Mouse (Mus musculus) embryo, embryonic 10 days (tissue): Measurements from ENCODE around the gene Mlxip.

Source experiments
- DNase-seq: peaks from one replicate; pipeline ENCODE4 v3.0.0-alpha.2; 2015; ENCODE audit warnings: low spot score

Mlxip gene

GRCm38 (mm10) chr5:123432305-123432874, 37.8 kb downstream of the Mlxip start:
- no peak for DNase-seq

GRCm38 (mm10) chr5:123436071-123436779, 41.6 kb downstream of the Mlxip start:
- no peak for DNase-seq

DNA sequence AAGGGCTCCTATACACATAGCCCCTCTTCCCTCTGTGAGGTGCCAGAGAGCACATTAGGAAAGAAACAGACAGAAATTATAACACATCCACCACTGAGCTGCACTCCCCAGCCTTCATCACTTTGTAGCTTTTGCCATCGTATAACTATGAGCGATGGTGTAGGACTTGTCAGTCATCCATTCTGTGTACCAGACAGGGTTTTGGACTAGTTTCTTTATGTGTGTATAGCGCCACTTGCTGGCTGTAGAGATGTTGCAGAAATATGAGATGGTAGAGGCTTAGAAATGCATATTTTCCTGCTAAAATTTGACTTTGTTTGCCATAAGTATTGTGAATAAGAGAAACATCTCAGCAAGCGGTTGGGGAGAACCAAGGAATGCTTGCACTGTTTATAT, 42.2 kb downstream of the Mlxip start:
- peak; percentile 66 for DNase-seq

- DNase-seq, result no peak
Measured at GRCm38 (mm10) chr5:123438381-123438780, 43.8 kb downstream of the Mlxip start.

- DNase-seq, result no peak
Measured at GRCm38 (mm10) chr5:123439312-123439711, 44.7 kb downstream of the Mlxip start.

- peak; percentile 49 for DNase-seq
Measured at GRCm38 (mm10) chr5:123439941-123440340, 45.3 kb downstream of the Mlxip start.

DNA sequence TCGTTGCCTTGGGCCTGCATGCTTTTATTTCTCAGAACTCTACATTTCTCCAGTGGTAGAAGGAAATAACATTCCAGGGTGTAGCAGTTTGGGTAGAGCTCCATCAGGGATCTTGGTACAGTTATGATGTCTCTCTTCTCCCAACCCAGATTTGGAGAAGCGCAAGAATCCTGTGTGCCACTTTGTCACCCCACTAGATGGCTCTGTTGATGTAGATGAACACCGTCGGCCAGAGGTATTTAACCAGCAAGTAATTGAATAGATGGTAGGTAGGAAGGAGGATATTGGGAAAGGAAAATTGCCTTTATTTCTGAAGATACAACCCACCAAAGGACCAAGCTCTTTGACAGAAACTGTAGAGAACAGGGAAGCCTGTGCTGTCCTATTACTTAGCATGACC, 46.1 kb downstream of the Mlxip start:
- peak; percentile 21 for DNase-seq

GRCm38 (mm10) chr5:123442283-123442682, 47.7 kb downstream of the Mlxip start:
- no peak for DNase-seq

- peak; percentile 80 for DNase-seq
Measured at GRCm38 (mm10) chr5:123444069-123444468, 49.5 kb downstream of the Mlxip start.

- DNase-seq, result no peak
Measured at GRCm38 (mm10) chr5:123444849-123445334, 50.3 kb downstream of the Mlxip start.

- DNase-seq, result no peak
Measured at GRCm38 (mm10) chr5:123451886-123452285, 57.3 kb downstream of the Mlxip start.

- no peak for DNase-seq
Measured at GRCm38 (mm10) chr5:123461420-123461819, 66.8 kb downstream of the Mlxip start.

DNA sequence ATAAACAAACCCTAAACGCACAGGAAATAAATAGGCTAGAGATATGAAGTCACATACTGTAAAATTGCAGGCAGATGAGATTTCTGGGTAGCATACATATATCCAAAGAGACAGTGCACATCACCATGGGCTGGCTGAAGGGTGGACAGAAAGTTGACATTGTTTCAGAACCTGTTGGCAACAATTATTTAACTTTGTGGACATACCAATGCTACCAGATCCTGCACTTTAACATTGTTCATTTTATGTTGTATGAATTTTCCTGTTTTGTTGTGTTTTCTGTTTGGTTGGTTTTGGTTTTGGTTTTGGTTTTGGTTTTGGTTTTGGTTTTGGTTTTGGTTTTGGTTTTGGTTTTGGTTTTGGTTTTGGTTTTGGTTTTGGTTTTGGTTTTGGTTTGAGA, 70.0 kb downstream of the Mlxip start:
- DNase-seq, result no peak

DNA sequence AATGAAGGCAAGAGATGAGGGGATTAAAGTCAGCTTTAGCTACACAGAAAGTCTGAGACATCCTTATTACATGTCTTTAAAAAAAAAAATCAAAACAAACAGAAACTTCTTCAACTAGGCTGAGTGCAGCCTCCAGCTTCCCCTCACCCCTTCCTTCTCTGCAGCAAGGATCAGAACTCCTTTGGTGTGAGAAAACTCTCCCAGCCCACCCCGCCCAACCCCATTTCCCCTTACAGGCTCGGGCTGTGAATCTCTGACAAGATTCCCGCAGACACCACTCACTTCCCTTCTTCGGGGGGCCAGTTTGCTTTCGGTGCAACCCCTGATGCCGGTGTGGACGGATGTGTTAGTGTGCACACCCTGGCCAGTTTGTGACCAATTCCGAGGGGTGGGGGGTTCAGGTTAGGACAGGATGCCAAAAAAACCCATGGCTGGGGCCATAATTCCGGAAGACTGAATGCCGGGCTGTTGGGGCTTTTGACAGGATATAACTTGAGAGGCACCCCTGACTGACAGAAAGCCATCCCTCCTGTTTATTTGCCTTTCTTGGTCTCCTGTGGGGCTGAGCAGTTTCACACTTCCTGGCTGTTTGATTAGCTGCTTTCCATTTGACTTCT, 76.3 kb downstream of the Mlxip start:
- peak; percentile 16 for DNase-seq

DNA sequence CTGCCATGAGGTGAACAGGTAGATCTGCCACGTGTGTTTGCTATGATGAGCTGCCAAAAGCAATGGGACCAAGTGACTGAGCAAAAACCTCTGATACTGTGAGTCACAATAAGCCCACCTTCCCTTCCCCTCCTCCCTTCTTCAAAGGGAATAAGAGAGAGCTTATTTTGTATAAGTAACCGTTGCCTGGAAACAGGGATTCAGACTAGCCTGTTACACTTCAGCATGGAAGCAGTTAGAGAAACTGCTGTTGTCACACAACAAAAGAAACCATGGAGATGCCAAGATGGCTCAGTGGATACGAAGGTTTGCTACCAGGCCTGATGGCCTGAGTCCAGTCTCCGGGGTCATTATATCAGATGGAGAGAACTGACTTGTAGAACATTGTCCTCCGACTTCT, 79.2 kb downstream of the Mlxip start:
- DNase-seq, result no peak

DNA sequence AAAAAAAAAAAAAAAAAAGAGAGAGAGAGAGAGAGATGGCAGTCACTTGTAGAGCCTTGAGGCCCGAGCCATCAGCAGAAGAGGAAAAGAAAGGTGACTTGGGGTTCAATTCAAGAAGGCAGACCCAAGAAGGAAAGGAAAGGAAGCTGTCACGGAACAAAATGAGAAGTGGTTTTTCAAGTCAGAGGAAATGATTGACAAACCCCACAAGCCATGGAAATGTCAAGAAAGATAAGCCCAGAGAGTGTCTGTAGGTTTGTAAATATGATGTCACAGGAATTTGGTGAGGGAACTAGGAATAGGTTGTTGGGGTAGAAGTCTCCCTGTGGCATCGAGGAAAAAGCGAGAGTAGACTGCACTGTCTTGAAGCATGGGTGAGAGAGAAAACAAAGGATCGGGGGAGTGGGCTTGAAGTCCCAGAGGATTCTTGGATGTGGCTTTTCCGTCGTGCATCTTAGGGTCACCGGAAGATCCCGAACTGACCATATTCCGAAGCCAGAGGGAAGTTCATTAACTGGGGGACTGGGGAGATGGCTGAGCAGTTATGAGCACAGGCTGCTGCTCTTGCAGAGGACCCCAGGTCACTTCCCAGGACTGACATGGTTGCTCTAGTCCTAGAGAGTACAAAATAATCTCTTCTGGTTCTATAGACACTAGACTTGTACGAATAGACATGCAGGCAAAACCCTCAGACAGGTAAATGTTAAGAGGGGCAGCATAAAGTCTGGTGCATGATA, 93.2 kb downstream of the Mlxip start:
- DNase-seq, result no peak

DNA sequence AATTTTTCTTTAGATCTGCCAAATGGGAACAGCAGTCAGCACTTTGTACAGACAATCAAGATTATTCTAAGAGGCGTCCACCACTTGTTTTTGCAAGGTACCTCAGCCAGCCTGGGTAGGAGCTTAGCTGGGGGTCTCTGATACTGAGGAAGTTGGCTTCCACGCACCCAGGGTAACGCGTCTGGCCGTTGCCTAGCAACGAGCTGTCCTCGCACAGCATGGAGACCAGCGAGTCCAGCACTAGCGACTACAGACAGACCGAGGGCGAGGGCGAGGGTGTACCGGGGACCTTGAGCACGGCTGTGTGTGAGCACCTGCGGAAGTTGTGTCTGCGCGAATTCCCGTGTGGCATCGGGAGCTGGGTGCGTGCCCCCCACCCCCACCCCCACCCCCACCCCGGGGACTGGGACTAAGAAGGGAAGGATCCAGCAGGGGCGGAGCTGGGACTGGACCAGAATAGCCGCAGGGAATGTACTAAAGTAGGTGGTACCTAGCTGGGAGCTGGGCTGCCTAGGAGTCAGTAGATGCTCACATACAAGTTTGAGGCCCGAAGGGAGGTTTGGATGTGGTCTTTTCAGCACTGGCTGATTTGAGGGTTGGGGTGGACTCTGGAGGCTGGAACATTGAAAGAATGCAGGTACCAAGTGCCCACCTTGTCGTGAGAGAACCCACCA, 94.7 kb downstream of the Mlxip start, which contains the start of the genes Lrrc43 and Il31:
Gene Lrrc43 (plus strand): TSS at position 194 of the 674 bp plus-strand sequence.
Gene Il31 (minus strand): TSS at position 378 of the 674 bp plus-strand sequence.
- peak; percentile 85 for DNase-seq

GRCm38 (mm10) chr5:123489935-123490334, 95.3 kb downstream of the Mlxip start:
- no peak for DNase-seq

DNA sequence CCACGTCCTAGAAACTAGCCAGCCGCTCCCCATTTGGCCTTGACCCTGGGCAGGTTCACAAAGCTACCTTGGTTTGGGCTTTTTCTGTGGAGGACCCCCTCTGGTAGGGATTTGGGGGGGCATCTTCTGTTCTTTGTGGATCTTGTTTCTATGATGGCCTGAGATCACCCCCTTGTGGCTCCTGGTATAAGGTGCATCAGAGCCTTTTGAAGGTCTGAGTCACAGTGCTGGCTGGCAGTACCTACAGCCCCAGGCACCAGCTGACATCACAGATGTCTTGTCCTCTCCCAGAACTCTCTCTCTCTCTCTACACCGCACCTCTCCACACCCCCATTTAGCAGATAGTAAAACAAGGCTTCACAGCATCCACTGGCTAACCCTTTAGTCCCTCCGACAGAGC, 105.1 kb downstream of the Mlxip start:
- DNase-seq, result no peak

GRCm38 (mm10) chr5:123501973-123502372, 107.4 kb downstream of the Mlxip start:
- DNase-seq, result no peak
